ENCODE assay signal across 7 mouse cellular contexts in genomic region chr6:140857118-140857746, GRCm38 (mm10).
DNase-seq lines count a peak whose midpoint lies in the region; ATAC-seq and TF ChIP-seq lines count a peak whose summit lies in the region.

No protein-coding gene starts in this region.

- no peak overlapping the region for H3K27ac ChIP-seq in CH12.LX (ENCODE audit: insufficient read depth, low read depth)
- H3K27ac ChIP-seq in embryonic facial prominence, embryonic 13.5 days: peak overlapping the region; percentile 72
- no peak overlapping the region for H3K27ac ChIP-seq in intestine, postnatal 0 days (ENCODE audit: low read depth, low read length)
- no peak overlapping the region for H3K27ac ChIP-seq in lung, postnatal 0 days (ENCODE audit: low read length)
- peak overlapping the region; percentile 39 for H3K27ac ChIP-seq in stomach, embryonic 16.5 days (ENCODE audit: low read length)

- TF ChIP-seq RAD21 in CH12.LX (IDR thresholded peaks at IDR 0.05; ENCODE audit: low read depth, low read length): no peak

- H3K9me3 ChIP-seq in CH12.LX (replicated peaks; ENCODE audit: low read length): no peaks in the 10 kb centered on the region
- no peaks in the 10 kb centered on the region for H3K9me3 ChIP-seq in embryonic facial prominence, embryonic 13.5 days
- no peaks in the 10 kb centered on the region for H3K9me3 ChIP-seq in intestine, postnatal 0 days (ENCODE audit: control insufficient read depth)
- no peaks in the 10 kb centered on the region for H3K9me3 ChIP-seq in lung, postnatal 0 days (ENCODE audit: low read length)
- H3K9me3 ChIP-seq in stomach, embryonic 16.5 days (replicated peaks; ENCODE audit: control insufficient read depth, low read length): no peaks in the 10 kb centered on the region

- no peaks in the 10 kb centered on the region for H3K27me3 ChIP-seq in CH12.LX (replicated peaks)
- no peaks in the 10 kb centered on the region for H3K27me3 ChIP-seq in embryonic facial prominence, embryonic 13.5 days
- H3K27me3 ChIP-seq in intestine, postnatal 0 days (replicated peaks; ENCODE audit: control insufficient read depth, insufficient read depth, low read length): no peaks in the 10 kb centered on the region
- no peaks in the 10 kb centered on the region for H3K27me3 ChIP-seq in lung, postnatal 0 days (replicated peaks; ENCODE audit: insufficient read depth, low read length)
- H3K27me3 ChIP-seq in stomach, embryonic 16.5 days (ENCODE audit: control insufficient read depth, insufficient read depth, low read length): no peaks in the 10 kb centered on the region

- H3K79me2 ChIP-seq in CH12.LX (replicated peaks; ENCODE audit: control insufficient read depth, extremely low read depth, insufficient read depth, poor library complexity, severe bottlenecking): no peaks in the 10 kb centered on the region

- no peak overlapping the region for H3K4me3 ChIP-seq in CH12.LX (replicated peaks in 1 of 3; ENCODE audit: low read depth in 2 of 3, low read length in 2 of 3, poor library complexity in 1 of 3)
- H3K4me3 ChIP-seq in embryonic facial prominence, embryonic 13.5 days: peak overlapping the region; percentile 30
- peak overlapping the region; percentile 8 for H3K4me3 ChIP-seq in intestine, postnatal 0 days (ENCODE audit: low read depth, low read length)
- peak overlapping the region; percentile 19 for H3K4me3 ChIP-seq in lung, postnatal 0 days (ENCODE audit: low read depth, low read length)
- peak overlapping the region; percentile 25 for H3K4me3 ChIP-seq in stomach, embryonic 16.5 days (replicated peaks; ENCODE audit: low read length)

- no peak for ATAC-seq in embryonic facial prominence, embryonic 13.5 days (ENCODE audit: insufficient number of reproducible peaks, insufficient read depth, low FRiP score, low TSS enrichment, low read depth)
- no peak for ATAC-seq in intestine, postnatal 0 days
- ATAC-seq in lung, postnatal 0 days: 0 out of 2 replicates have a peak, but pooled peaks have one; percentile 19
- peak; percentile 59; the same call in 1 of the 2 replicates for ATAC-seq in stomach, embryonic 16.5 days (ENCODE audit: insufficient read depth, low FRiP score)

- peaks cover 2 to 10% of the 10 kb centered on the region in 2 experiments; a peak in 1 of 4 replicates for H3K4me1 ChIP-seq in CH12.LX (ENCODE audit: control insufficient read depth in 1 of 2, insufficient read depth in 2 of 2)
- peaks cover 29% of the 10 kb centered on the region for H3K4me1 ChIP-seq in embryonic facial prominence, embryonic 13.5 days
- H3K4me1 ChIP-seq in intestine, postnatal 0 days (replicated peaks; ENCODE audit: control insufficient read depth, insufficient read depth, low read length): no peaks in the 10 kb centered on the region
- H3K4me1 ChIP-seq in lung, postnatal 0 days (ENCODE audit: insufficient read depth, low read depth, low read length): no peaks in the 10 kb centered on the region
- no peaks in the 10 kb centered on the region for H3K4me1 ChIP-seq in stomach, embryonic 16.5 days (ENCODE audit: control insufficient read depth, insufficient read depth, low read length)

- H3K4me2 ChIP-seq in CH12.LX (ENCODE audit: insufficient read depth, low read depth, poor library complexity, severe bottlenecking): 0 out of 2 replicates have a peak overlapping the region, but pooled peaks have one; percentile 5
- H3K4me2 ChIP-seq in embryonic facial prominence, embryonic 13.5 days: peak overlapping the region; percentile 64
- peak overlapping the region; percentile 59 for H3K4me2 ChIP-seq in intestine, postnatal 0 days (replicated peaks; ENCODE audit: low read depth)
- H3K4me2 ChIP-seq in lung, postnatal 0 days (replicated peaks; ENCODE audit: low read depth, low read length): peak overlapping the region; percentile 51
- peak overlapping the region; percentile 49 for H3K4me2 ChIP-seq in stomach, embryonic 16.5 days (ENCODE audit: low read depth, low read length)

- no peak for TF ChIP-seq EP300 in CH12.LX (IDR thresholded peaks at IDR 0.05; ENCODE audit: low read length)
- TF ChIP-seq EP300 in lung, postnatal 0 days (IDR thresholded peaks at IDR 0.05): no peak

- H3K9ac ChIP-seq in CH12.LX (ENCODE audit: insufficient read depth, low read depth): no peak overlapping the region
- peak overlapping the region; percentile 49; the same call in 1 of the 2 replicates for H3K9ac ChIP-seq in embryonic facial prominence, embryonic 13.5 days
- H3K9ac ChIP-seq in intestine, postnatal 0 days (ENCODE audit: low read depth, low read length): no peak overlapping the region
- no peak overlapping the region for H3K9ac ChIP-seq in lung, postnatal 0 days (replicated peaks; ENCODE audit: low read depth)
- peak overlapping the region; percentile 27; the same call in 1 of the 2 replicates for H3K9ac ChIP-seq in stomach, embryonic 16.5 days (ENCODE audit: low read length)

- H3K36me3 ChIP-seq in CH12.LX (replicated peaks in 1 of 2; ENCODE audit: control insufficient read depth in 1 of 2, insufficient read depth in 1 of 2, low read length in 1 of 2): no peaks in the 10 kb centered on the region
- no peaks in the 10 kb centered on the region for H3K36me3 ChIP-seq in embryonic facial prominence, embryonic 13.5 days
- no peaks in the 10 kb centered on the region for H3K36me3 ChIP-seq in intestine, postnatal 0 days (ENCODE audit: control insufficient read depth, insufficient read depth)
- no peaks in the 10 kb centered on the region for H3K36me3 ChIP-seq in lung, postnatal 0 days (ENCODE audit: insufficient read depth, low read length)
- H3K36me3 ChIP-seq in stomach, embryonic 16.5 days (ENCODE audit: control insufficient read depth, insufficient read depth, low read length): no peaks in the 10 kb centered on the region

- no peak for TF ChIP-seq POLR2A in CH12.LX (IDR thresholded peaks at IDR 0.05; ENCODE audit: low read depth, low read length)

- no peak for DNase-seq in CH12.LX (ENCODE audit: extremely low read depth)
- peak; percentile 63 for DNase-seq in Muller cell, postnatal 12 days (ENCODE audit: inconsistent ontology term)
- peak; percentile 55 for DNase-seq in lung, postnatal 0 days (ENCODE audit: low spot score)
- no peak for DNase-seq in B cell, adult 2 months

- 5% methylated on average over 18 of the region's 18 CpGs for WGBS in embryonic facial prominence, embryonic 13.5 days
- WGBS in intestine, postnatal 0 days: 30% methylated on average over 18 of the region's 18 CpGs
- WGBS in lung, postnatal 0 days: 26% methylated on average over 18 of the region's 18 CpGs
- WGBS in stomach, embryonic 16.5 days: 23% methylated on average over 18 of the region's 18 CpGs

- no peak for TF ChIP-seq CTCF in CH12.LX (conservative IDR thresholded peaks at IDR 0.05 in 1 of 2, IDR thresholded peaks at IDR 0.05 in 1 of 2; ENCODE audit: low read depth in 2 of 2, low read length in 2 of 2)
- no peak for TF ChIP-seq CTCF in intestine, postnatal 0 days (IDR thresholded peaks at IDR 0.05; ENCODE audit: low read depth)
- no peak for TF ChIP-seq CTCF in lung, postnatal 0 days (IDR thresholded peaks at IDR 0.05)

- dilution Hi-C loops in CH12.LX (cut with MboI; ENCODE audit: extremely low pct_ligation_motif_present, extremely low pct_unique_long_range_greater_than_20kb, low sequenced_read_pairs): no loop called here

- in situ Hi-C loops in CH12.LX (cut with MboI; ENCODE audit: low pct_ligation_motif_present, low pct_unique_long_range_greater_than_20kb, low sequenced_read_pairs): loop anchor here (10.0 kb wide), 1 partner anchor 72 kb away; no protein-coding TSS in a partner anchor

TF ChIP-seq in CH12.LX, 34 proteins besides CTCF, POLR2A, EP300 and RAD21:
- TF ChIP-seq ZNF384 (IDR thresholded peaks at IDR 0.05; ENCODE audit: low read depth, low read length) (no peak), SIN3A (IDR thresholded peaks at IDR 0.05; ENCODE audit: low read length) (no peak), TBP (conservative IDR thresholded peaks at IDR 0.05; ENCODE audit: low read depth, low read length) (no peak), MYC (IDR thresholded peaks at IDR 0.05; ENCODE audit: low read depth, low read length) (no peak), MEF2A (IDR thresholded peaks at IDR 0.05; ENCODE audit: borderline replicate concordance, low read depth, low read length) (no peak), MAX (IDR thresholded peaks at IDR 0.05; ENCODE audit: low read length) (no peak), HCFC1 (IDR thresholded peaks at IDR 0.05; ENCODE audit: low read depth, low read length) (no peak), ELF1 (IDR thresholded peaks at IDR 0.05; ENCODE audit: low read depth, low read length) (no peak), ZKSCAN1 (IDR thresholded peaks at IDR 0.05; ENCODE audit: borderline replicate concordance, low read depth, low read length) (no peak), USF2 (conservative IDR thresholded peaks at IDR 0.05; ENCODE audit: low read depth, low read length) (no peak), CHD2 (IDR thresholded peaks at IDR 0.05; ENCODE audit: low read length) (no peak), JUND (conservative IDR thresholded peaks at IDR 0.05; ENCODE audit: low read depth, low read length) (no peak), USF1 (IDR thresholded peaks at IDR 0.05; ENCODE audit: low read depth, low read length) (no peak), MAFK (IDR thresholded peaks at IDR 0.05; ENCODE audit: insufficient replicate concordance, low read length) (no peak), NELFE (IDR thresholded peaks at IDR 0.05; ENCODE audit: low read depth, low read length) (no peak), JUN (IDR thresholded peaks at IDR 0.05; ENCODE audit: insufficient read depth, low read depth, low read length) (no peak)
TF ChIP-seq in CH12.LX: peak in this region for 0.

Comparison
In these comparisons a context has a peak if more than half of its experiments do, and no peak if none do; other contexts are left out.
1. DNase-seq: peak in Muller cell, postnatal 12 days (single experiment) and lung, postnatal 0 days (single experiment); none in CH12.LX (single experiment) and B cell, adult 2 months (0 of 2).
2. H3K27ac ChIP-seq: peak in embryonic facial prominence, embryonic 13.5 days (single experiment) and stomach, embryonic 16.5 days (single experiment); none in CH12.LX (single experiment), intestine, postnatal 0 days (single experiment) and lung, postnatal 0 days (single experiment).
3. H3K4me2 ChIP-seq: peak in every context shown above with its lines; median percentile 64 in embryonic facial prominence, embryonic 13.5 days; 59 in intestine, postnatal 0 days; 51 in lung, postnatal 0 days; 49 in stomach, embryonic 16.5 days; 5 in CH12.LX.
4. H3K4me3 ChIP-seq: peak in embryonic facial prominence, embryonic 13.5 days (single experiment), intestine, postnatal 0 days (single experiment), lung, postnatal 0 days (single experiment) and stomach, embryonic 16.5 days (single experiment); none in CH12.LX (0 of 3).
5. H3K9ac ChIP-seq: peak in embryonic facial prominence, embryonic 13.5 days (single experiment) and stomach, embryonic 16.5 days (single experiment); none in CH12.LX (single experiment), intestine, postnatal 0 days (single experiment) and lung, postnatal 0 days (single experiment).
6. ATAC-seq: peak in lung, postnatal 0 days (single experiment) and stomach, embryonic 16.5 days (single experiment); none in embryonic facial prominence, embryonic 13.5 days (single experiment) and intestine, postnatal 0 days (single experiment).